Comparison of ENCODE assay signal across 15 mouse cellular contexts in genomic region chr15:12279816-12280215, GRCm38 (mm10). TPM values are rescaled to one million over a fixed set of nuclear protein-coding genes. Genes with fewer than 3 reads are reported as not detected.
"Had no signal": no experiment of that assay in that cellular context is flagged by ENCODE, and none has a peak within 500 bp of the region (broad histone marks: within the 10 kb centered on the region; RNA-seq: fewer than 3 reads in every experiment).

No protein-coding gene starts in this region.

- ATAC-seq: hindbrain, postnatal 0 days; intestine, embryonic 16.5 days; liver, embryonic 12.5 days had no signal

- DNase-seq: gastrocnemius, postnatal 36 days; heart, adult 2 months; heart, postnatal 14 days; heart, postnatal 36 days; kidney, adult 11 months; kidney, adult 2 months; kidney, adult 9 months; kidney, postnatal 14 days; kidney, postnatal 36 days; left cerebral cortex, postnatal 4 days had no signal

RNA-seq across cellular contexts. Expression of gene 1810049J17Rik, which starts 41.9 kb away (rescaled TPM):
- total RNA-seq: gastrocnemius, postnatal 36 days; heart, adult 2 months; hematopoietic stem cell, adult 5-6 weeks; hindbrain, postnatal 0 days; left cerebral cortex, postnatal 4 days; liver, adult 2 months had no signal
